Mouse (Mus musculus): Measurements from ENCODE around the gene Nmnat3. TPM values are rescaled to one million over a fixed set of nuclear protein-coding genes. Genes with fewer than 3 reads are reported as not detected.

Nmnat3 gene
- polyA plus RNA-seq, 1 experiment from 2014 or later: 7.0 TPM

DNA sequence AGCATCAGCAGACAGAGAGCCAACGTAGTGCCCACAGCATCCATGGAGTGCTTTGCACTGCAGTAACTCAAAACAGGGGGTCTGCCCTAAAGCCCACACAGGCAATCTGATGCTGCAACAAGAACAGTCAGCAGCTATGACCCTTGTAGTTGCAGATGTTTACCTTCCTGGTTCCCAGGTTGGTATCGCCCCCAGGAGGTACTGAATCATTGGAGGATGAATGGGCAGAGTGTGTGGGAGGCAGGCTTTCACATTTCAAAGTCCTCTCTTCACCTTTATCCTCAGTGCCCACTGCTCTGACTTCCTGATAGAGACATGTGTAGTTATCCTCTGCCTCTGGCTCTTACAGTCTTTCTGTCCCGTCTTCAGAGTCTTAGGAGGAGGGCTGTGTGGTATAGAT, 134.7 kb downstream of the Nmnat3 start:
- Histone ChIP-seq H3K4me2 (ENCODE audit: low read depth, low read length) (no peak overlapping the region), H3K9ac (ENCODE audit: low read length) (no peak overlapping the region), H3K27me3 (ENCODE audit: control insufficient read depth, insufficient read depth, low read depth, low read length) (no peaks in the 10 kb centered on the region), H3K4me3 (ENCODE audit: low read length) (no peak overlapping the region), H3K9me3 (ENCODE audit: control insufficient read depth, low read length) (no peaks in the 10 kb centered on the region), H3K4me1 (replicated peaks; ENCODE audit: control insufficient read depth, insufficient read depth, low read length) (peaks cover 18% of the 10 kb centered on the region), H3K27ac (ENCODE audit: low read length) (no peak overlapping the region), H3K36me3 (ENCODE audit: control insufficient read depth, insufficient read depth, low read length) (no peaks in the 10 kb centered on the region)
- ATAC-seq (ENCODE audit: low read depth): no peak
- WGBS: 52% methylated on average over 3 of the region's 3 CpGs

- H3K4me2 ChIP-seq (ENCODE audit: low read depth, low read length): no peak within 1 kb of the TSS
- no peaks in the 10 kb centered on the region for H3K27me3 ChIP-seq (ENCODE audit: control insufficient read depth, insufficient read depth, low read depth, low read length)
- H3K4me1 ChIP-seq (replicated peaks; ENCODE audit: control insufficient read depth, insufficient read depth, low read length): peaks cover 24% of the 10 kb centered on the region
- no peak within 1 kb of the TSS for H3K9ac ChIP-seq (ENCODE audit: low read length)
- H3K27ac ChIP-seq (ENCODE audit: low read length): no peak within 1 kb of the TSS
- 67% methylated on average over 5 of the region's 5 CpGs for WGBS
- no peak for ATAC-seq (ENCODE audit: low read depth)
- no peaks in the 10 kb centered on the region for H3K9me3 ChIP-seq (ENCODE audit: control insufficient read depth, low read length)
- H3K36me3 ChIP-seq (ENCODE audit: control insufficient read depth, insufficient read depth, low read length): no peaks in the 10 kb centered on the region
- H3K4me3 ChIP-seq (ENCODE audit: low read length): no peak within 1 kb of the TSS
These were observed 135.4 kb downstream of the Nmnat3 start, which contains the start of gene Rbp1 for GRCm38 (mm10) chr9:98422656-98423055. Gene Rbp1, plus strand, starts transcription at chr9:98422961.

GRCm38 (mm10) chr9:98423691-98424090, 136.5 kb downstream of the Nmnat3 start:
- no peaks in the 10 kb centered on the region for H3K27me3 ChIP-seq (ENCODE audit: control insufficient read depth, insufficient read depth, low read depth, low read length)
- ATAC-seq (ENCODE audit: low read depth): no peak
- no peaks in the 10 kb centered on the region for H3K9me3 ChIP-seq (ENCODE audit: control insufficient read depth, low read length)
- H3K4me1 ChIP-seq (replicated peaks; ENCODE audit: control insufficient read depth, insufficient read depth, low read length): peaks cover 34% of the 10 kb centered on the region
- H3K4me2 ChIP-seq (ENCODE audit: low read depth, low read length): peak overlapping the region; percentile 77; the same call in 1 of the 2 replicates
- H3K36me3 ChIP-seq (ENCODE audit: control insufficient read depth, insufficient read depth, low read length): no peaks in the 10 kb centered on the region
- 28% methylated on average over 4 of the region's 4 CpGs for WGBS
- no peak overlapping the region for H3K4me3 ChIP-seq (ENCODE audit: low read length)
- H3K9ac ChIP-seq (ENCODE audit: low read length): no peak overlapping the region
- H3K27ac ChIP-seq (ENCODE audit: low read length): no peak overlapping the region

- no peak; the same call in 1 of the 2 replicates for ATAC-seq (ENCODE audit: low read depth)
- Histone ChIP-seq H3K4me1 (replicated peaks; ENCODE audit: control insufficient read depth, insufficient read depth, low read length) (peaks cover 40% of the 10 kb centered on the region), H3K27me3 (ENCODE audit: control insufficient read depth, insufficient read depth, low read depth, low read length) (no peaks in the 10 kb centered on the region), H3K27ac (ENCODE audit: low read length) (peak overlapping the region; percentile 45), H3K36me3 (ENCODE audit: control insufficient read depth, insufficient read depth, low read length) (no peaks in the 10 kb centered on the region), H3K4me3 (ENCODE audit: low read length) (peak overlapping the region; percentile 70), H3K9me3 (ENCODE audit: control insufficient read depth, low read length) (no peaks in the 10 kb centered on the region), H3K4me2 (ENCODE audit: low read depth, low read length) (peak overlapping the region; percentile 77), H3K9ac (ENCODE audit: low read length) (peak overlapping the region; percentile 75)
- 5% methylated on average over 8 of the region's 8 CpGs for whole genome bisulfite sequencing
These were observed 137.1 kb downstream of the Nmnat3 start for GRCm38 (mm10) chr9:98424291-98424690.

GRCm38 (mm10) chr9:98424725-98425210, 137.5 kb downstream of the Nmnat3 start:
- Histone ChIP-seq H3K27me3 (ENCODE audit: control insufficient read depth, insufficient read depth, low read depth, low read length) (no peaks in the 10 kb centered on the region), H3K4me1 (replicated peaks; ENCODE audit: control insufficient read depth, insufficient read depth, low read length) (peaks cover 45% of the 10 kb centered on the region)
- under 1% methylated on average over 42 of the region's 42 CpGs for WGBS

GRCm38 (mm10) chr9:98425351-98425880, 138.2 kb downstream of the Nmnat3 start:
- Histone ChIP-seq H3K9me3 (ENCODE audit: control insufficient read depth, low read length) (no peaks in the 10 kb centered on the region), H3K4me2 (ENCODE audit: low read depth, low read length) (peak overlapping the region; percentile 77), H3K4me3 (ENCODE audit: low read length) (peak overlapping the region; percentile 70), H3K4me1 (replicated peaks; ENCODE audit: control insufficient read depth, insufficient read depth, low read length) (peaks cover 51% of the 10 kb centered on the region), H3K27me3 (ENCODE audit: control insufficient read depth, insufficient read depth, low read depth, low read length) (no peaks in the 10 kb centered on the region), H3K27ac (ENCODE audit: low read length) (peak overlapping the region; percentile 59), H3K36me3 (ENCODE audit: control insufficient read depth, insufficient read depth, low read length) (no peaks in the 10 kb centered on the region), H3K9ac (ENCODE audit: low read length) (peak overlapping the region; percentile 75)
- ATAC-seq (ENCODE audit: low read depth): no peak
- 2% methylated on average over 19 of the region's 19 CpGs for WGBS

More at GRCm38 (mm10) chr9:98424725-98425210, 137.5 kb downstream of the Nmnat3 start:
- peak overlapping the region; percentile 43 for H3K27ac ChIP-seq (ENCODE audit: low read length)
- ATAC-seq (ENCODE audit: low read depth): peak; percentile 81
- no peaks in the 10 kb centered on the region for H3K36me3 ChIP-seq (ENCODE audit: control insufficient read depth, insufficient read depth, low read length)
- no peaks in the 10 kb centered on the region for H3K9me3 ChIP-seq (ENCODE audit: control insufficient read depth, low read length)
- peak overlapping the region; percentile 70 for H3K4me3 ChIP-seq (ENCODE audit: low read length)
- peak overlapping the region; percentile 75 for H3K9ac ChIP-seq (ENCODE audit: low read length)
- peak overlapping the region; percentile 77 for H3K4me2 ChIP-seq (ENCODE audit: low read depth, low read length)

- peak overlapping the region; percentile 77 for H3K4me2 ChIP-seq (ENCODE audit: low read depth, low read length)
- ATAC-seq (ENCODE audit: low read depth): no peak
- peak overlapping the region; percentile 89 for H3K27ac ChIP-seq (ENCODE audit: low read length)
- H3K9me3 ChIP-seq (ENCODE audit: control insufficient read depth, low read length): no peaks in the 10 kb centered on the region
- H3K27me3 ChIP-seq (ENCODE audit: control insufficient read depth, insufficient read depth, low read depth, low read length): no peaks in the 10 kb centered on the region
- H3K4me1 ChIP-seq (replicated peaks; ENCODE audit: control insufficient read depth, insufficient read depth, low read length): peaks cover 62% of the 10 kb centered on the region
- H3K9ac ChIP-seq (ENCODE audit: low read length): no peak overlapping the region
- H3K36me3 ChIP-seq (ENCODE audit: control insufficient read depth, insufficient read depth, low read length): no peaks in the 10 kb centered on the region
- WGBS: 36% methylated on average over 4 of the region's 4 CpGs
- no peak overlapping the region for H3K4me3 ChIP-seq (ENCODE audit: low read length)
These were observed 140.8 kb downstream of the Nmnat3 start for GRCm38 (mm10) chr9:98427906-98428517.

DNA sequence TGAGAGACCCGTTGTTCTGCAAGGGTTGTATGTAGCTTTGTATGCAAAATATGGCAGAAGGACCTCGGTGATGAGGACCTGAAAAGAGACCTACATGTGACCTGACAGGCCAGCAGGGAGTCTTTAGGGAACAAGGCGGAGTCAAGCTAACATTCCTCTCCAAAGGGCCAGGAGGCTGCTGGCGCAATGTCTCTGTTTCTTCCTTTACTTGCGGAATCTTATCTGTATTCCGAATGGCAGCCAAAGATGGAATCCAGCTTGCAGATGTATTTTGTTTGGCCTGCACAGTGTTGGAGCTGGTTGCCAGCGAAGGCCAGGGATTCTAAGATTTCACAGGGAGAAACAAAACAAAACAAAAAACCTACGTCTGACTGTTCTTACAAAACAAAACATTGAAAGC, 141.5 kb downstream of the Nmnat3 start:
- peak; percentile 62 for ATAC-seq (ENCODE audit: low read depth)
- H3K9me3 ChIP-seq (ENCODE audit: control insufficient read depth, low read length): no peaks in the 10 kb centered on the region
- 32% methylated on average over 8 of the region's 8 CpGs for WGBS
- peak overlapping the region; percentile 77 for H3K4me2 ChIP-seq (ENCODE audit: low read depth, low read length)
- H3K4me3 ChIP-seq (ENCODE audit: low read length): no peak overlapping the region
- peak overlapping the region; percentile 89 for H3K27ac ChIP-seq (ENCODE audit: low read length)
- H3K9ac ChIP-seq (ENCODE audit: low read length): no peak overlapping the region
- peaks cover 60% of the 10 kb centered on the region for H3K4me1 ChIP-seq (replicated peaks; ENCODE audit: control insufficient read depth, insufficient read depth, low read length)
- H3K36me3 ChIP-seq (ENCODE audit: control insufficient read depth, insufficient read depth, low read length): no peaks in the 10 kb centered on the region
- H3K27me3 ChIP-seq (ENCODE audit: control insufficient read depth, insufficient read depth, low read depth, low read length): no peaks in the 10 kb centered on the region

- H3K27me3 ChIP-seq (ENCODE audit: control insufficient read depth, insufficient read depth, low read depth, low read length): no peaks in the 10 kb centered on the region
- no peaks in the 10 kb centered on the region for H3K36me3 ChIP-seq (ENCODE audit: control insufficient read depth, insufficient read depth, low read length)
- WGBS: 9% methylated on average over 7 of the region's 7 CpGs
- peaks cover 56% of the 10 kb centered on the region for H3K4me1 ChIP-seq (replicated peaks; ENCODE audit: control insufficient read depth, insufficient read depth, low read length)
- H3K9ac ChIP-seq (ENCODE audit: low read length): no peak overlapping the region
- no peak overlapping the region for H3K4me3 ChIP-seq (ENCODE audit: low read length)
- peak overlapping the region; percentile 30 for H3K4me2 ChIP-seq (ENCODE audit: low read depth, low read length)
- H3K27ac ChIP-seq (ENCODE audit: low read length): peak overlapping the region; percentile 89
- H3K9me3 ChIP-seq (ENCODE audit: control insufficient read depth, low read length): no peaks in the 10 kb centered on the region
- ATAC-seq (ENCODE audit: low read depth): peak; percentile 73
These were observed 142.6 kb downstream of the Nmnat3 start for GRCm38 (mm10) chr9:98429806-98430205.
